ENCODE assay signal across 29 mouse cellular contexts in the genomic region with DNA sequence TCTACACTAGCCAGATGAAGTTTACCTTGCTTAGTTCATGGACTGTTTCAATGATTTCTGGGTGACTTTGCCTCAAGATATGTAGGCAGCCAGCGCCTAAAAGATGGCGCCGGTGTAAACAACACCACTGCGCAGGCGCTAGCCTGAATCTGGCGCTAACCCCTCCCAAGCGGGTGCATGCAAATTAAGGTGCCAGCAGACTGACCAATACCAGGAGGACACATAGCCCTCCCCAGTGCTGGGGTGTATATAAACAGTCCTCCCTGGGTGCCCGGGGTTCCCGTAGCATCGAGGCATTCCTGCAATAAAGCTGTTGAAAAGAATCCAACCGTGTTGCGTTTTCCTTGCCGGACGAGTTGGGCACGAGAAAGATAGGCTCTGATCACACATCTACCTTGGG.
"Had no signal": no experiment of that assay in that cellular context is flagged by ENCODE, and none has a peak within 500 bp of the region (broad histone marks: within the 10 kb centered on the region; RNA-seq: fewer than 3 reads in every experiment).

No protein-coding gene starts in this region.

- H3K4me3 ChIP-seq: heart, embryonic 12.5 days; heart, embryonic 13.5 days; heart, embryonic 15.5 days; hindbrain, embryonic 10.5 days; hindbrain, embryonic 12.5 days; hindbrain, embryonic 13.5 days; hindbrain, embryonic 15.5 days; intestine, embryonic 15.5 days; kidney, embryonic 15.5 days; layer of hippocampus, adult 2 months; left cerebral cortex, adult 2 months had no signal

- H3K27ac ChIP-seq: heart, embryonic 13.5 days; heart, embryonic 15.5 days; hindbrain, embryonic 10.5 days; hindbrain, embryonic 12.5 days; hindbrain, embryonic 13.5 days; hindbrain, embryonic 14.5 days; hindbrain, embryonic 15.5 days; hindbrain, postnatal 0 days; intestine, embryonic 15.5 days; kidney, embryonic 15.5 days; kidney, postnatal 0 days; layer of hippocampus, adult 2 months; left cerebral cortex, adult 2 months had no signal

- H3K36me3 ChIP-seq: heart, embryonic 12.5 days; heart, embryonic 13.5 days; heart, embryonic 15.5 days; hindbrain, embryonic 10.5 days; hindbrain, embryonic 12.5 days; hindbrain, embryonic 13.5 days; hindbrain, embryonic 15.5 days; intestine, embryonic 15.5 days; kidney, embryonic 15.5 days had no signal

- DNase-seq: heart, postnatal 10 days; heart, postnatal 14 days; heart, postnatal 36 days; kidney, adult 11 months; kidney, adult 18-20 months; kidney, adult 2 months; kidney, adult 8-10 months; kidney, adult 9 months; kidney, postnatal 10 days; kidney, postnatal 14 days; kidney, postnatal 25 days; kidney, postnatal 36 days; kidney, postnatal 4 days; layer of hippocampus, adult 9-11 months; layer of hippocampus, postnatal 36 days had no signal

- H3K9me3 ChIP-seq: heart, embryonic 13.5 days; hindbrain, embryonic 12.5 days; hindbrain, embryonic 13.5 days; hindbrain, embryonic 15.5 days; intestine, embryonic 15.5 days; kidney, embryonic 15.5 days had no signal

- H3K27me3 ChIP-seq: heart, embryonic 12.5 days; heart, embryonic 13.5 days; heart, embryonic 15.5 days; hindbrain, embryonic 12.5 days; hindbrain, embryonic 13.5 days; hindbrain, embryonic 15.5 days; intestine, embryonic 15.5 days; kidney, embryonic 15.5 days had no signal

- H3K4me1 ChIP-seq: heart, embryonic 15.5 days; hindbrain, embryonic 10.5 days; hindbrain, embryonic 12.5 days; hindbrain, embryonic 13.5 days; hindbrain, embryonic 15.5 days; intestine, embryonic 15.5 days; kidney, embryonic 15.5 days had no signal
